Mouse (Mus musculus): Measurements from ENCODE around the gene Boc.

DNA sequence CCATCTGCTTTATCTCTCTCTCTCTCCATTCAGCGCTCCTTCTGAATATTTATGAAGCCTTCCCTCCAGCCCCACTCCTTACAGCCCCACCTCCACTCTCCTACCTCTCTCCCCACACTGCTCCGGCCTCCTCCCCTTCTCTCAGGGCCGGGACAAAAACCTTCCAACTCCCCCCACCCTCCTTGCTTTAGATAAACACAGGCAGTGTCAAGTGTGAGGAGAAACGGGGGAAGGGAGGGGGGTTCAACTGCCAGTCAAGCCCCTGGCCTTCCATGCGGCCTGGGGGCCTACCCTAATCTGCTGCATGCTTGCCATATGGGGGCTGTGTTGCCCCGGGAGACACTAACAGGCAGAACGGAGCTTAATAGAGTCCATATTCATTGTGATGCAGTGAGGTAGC lies 27.9 kb downstream of the Boc start:
- TF ChIP-seq CTCF (IDR thresholded peaks at IDR 0.05; ENCODE audit: insufficient read depth, low read depth, low read length): no peak
- TF ChIP-seq POLR2A (IDR thresholded peaks at IDR 0.05; ENCODE audit: insufficient read depth, low read depth, low read length): no peak

Measured in olfactory bulb, adult 2 months (tissue).